Mouse (Mus musculus) lung, postnatal 0 days (tissue): ENCODE data around the gene Fuca2. TPM values are rescaled to one million over a fixed set of nuclear protein-coding genes. Genes with fewer than 3 reads are reported as not detected.
A peak's percentile ranks its signal among the peaks of the same experiment; 100 is the strongest.

Experiments
- ATAC-seq: fragments of 200-750 bp; cut with Nextera tagmentation; 2 replicates; pipeline ENCODE4 v1.8.0; 2017; ENCODE audit warnings: moderate library complexity
- DNase-seq: peaks from one replicate; pipeline ENCODE4 v3.0.0-alpha.2; 2016; ENCODE audit warnings: low spot score
- H3K27ac ChIP-seq: fragments of 300-500 bp; sonication (generic); 2 replicates; pipeline ENCODE4 v1.5.1; 2014; ENCODE audit warnings: antibody characterized with exemption, mild to moderate bottlenecking, low read length, mixed read lengths
- H3K27me3 ChIP-seq: fragments of 300-500 bp; sonication (generic); replicated peaks from 2 replicates; pipeline ENCODE4 v1.6.1; 2014; ENCODE audit warnings: low read length, mixed read lengths; ENCODE audit not compliant: insufficient read depth
- H3K36me3 ChIP-seq: fragments of 300-500 bp; sonication (generic); 2 replicates; pipeline ENCODE4 v1.6.1; 2014; ENCODE audit warnings: low read length, mixed read lengths; ENCODE audit not compliant: insufficient read depth
- H3K4me1 ChIP-seq: fragments of 300-500 bp; sonication (generic); 2 replicates; pipeline ENCODE4 v1.6.1; 2014; ENCODE audit warnings: antibody characterized with exemption, low read depth, low read length, mixed read lengths; ENCODE audit not compliant: insufficient read depth
- H3K4me2 ChIP-seq: fragments of 300-500 bp; sonication (generic); replicated peaks from 2 replicates; pipeline ENCODE4 v1.6.1; 2014; ENCODE audit warnings: low read depth, mild to moderate bottlenecking, low read length, moderate library complexity, mixed read lengths
- H3K4me3 ChIP-seq: fragments of 300-500 bp; sonication (generic); 2 replicates; pipeline ENCODE4 v1.5.1; 2014; ENCODE audit warnings: low read depth, low read length
- H3K9ac ChIP-seq: fragments of 300-500 bp; sonication (generic); replicated peaks from 2 replicates; pipeline ENCODE4 v1.6.1; 2014; ENCODE audit warnings: low read depth, mild to moderate bottlenecking
- H3K9me3 ChIP-seq: fragments of 300-500 bp; sonication (generic); 2 replicates; pipeline ENCODE4 v1.6.1; 2016; ENCODE audit warnings: low read length, mixed read lengths
- CTCF ChIP-seq: IDR thresholded peaks from 2 replicates; pipeline ENCODE4 v1.5.1; 2016; ENCODE audit warnings: antibody characterized with exemption, mild to moderate bottlenecking
- EP300 ChIP-seq: IDR thresholded peaks from 2 replicates; pipeline ENCODE4 v1.6.1; 2016; ENCODE audit warnings: antibody characterized with exemption, mild to moderate bottlenecking, control low read depth
- WGBS: fragments of 180-500 bp; shearing (Covaris S2); extraction: QIAGEN DNeasy Blood & Tissue Kit; methylation state at CpG from one replicate; pipeline ENCODE4 v1.1.7; 2014; 5-methylcytosine and 5-hydroxymethylcytosine counted together
- polyA plus RNA-seq: library from polyadenylated mRNA; unstranded; fragments of >200 nt; fragmentation: Nextera tagmentation; extraction: Ambion mirVana; gene quantifications from 2 replicates; pipeline ENCODE4 v1.2.1, GENCODE M21; 2015

The Fuca2 gene
- polyA plus RNA-seq, 1 experiment from 2014 or later: 95.6 TPM

- Histone ChIP-seq H3K36me3 (no peaks in the 10 kb centered on the region), H3K9me3 (no peaks in the 10 kb centered on the region), H3K4me3 (no peak overlapping the region), H3K27ac (no peak overlapping the region), H3K27me3 (0 out of 2 replicates have a peak, but pooled peaks cover 8% of the 10 kb centered on the region), H3K4me1 (no peaks in the 10 kb centered on the region), H3K4me2 (no peak overlapping the region), H3K9ac (no peak overlapping the region)
- ATAC-seq (no peak), DNase-seq (no peak)
- WGBS: 80% methylated on average over 3 of the region's 3 CpGs
- TF ChIP-seq EP300 (no peak), CTCF (no peak)
Measured at GRCm38 (mm10) chr10:13470236-13470635, 29.1 kb upstream of the Fuca2 start.

- peak overlapping the region; percentile 60 for H3K4me3 ChIP-seq
- DNase-seq (no peak), ATAC-seq (no peak)
- H3K4me1 ChIP-seq: no peaks in the 10 kb centered on the region
- H3K27me3 ChIP-seq: 0 out of 2 replicates have a peak, but pooled peaks cover 11% of the 10 kb centered on the region
- WGBS: 17% methylated on average over 15 of the region's 17 CpGs
- H3K27ac ChIP-seq: no peak overlapping the region
- TF ChIP-seq EP300: no peak
- no peak for TF ChIP-seq CTCF
- peak overlapping the region; percentile 100 for H3K4me2 ChIP-seq
- no peaks in the 10 kb centered on the region for H3K36me3 ChIP-seq
- H3K9me3 ChIP-seq: no peaks in the 10 kb centered on the region
- peak overlapping the region; percentile 32; the same call in 1 of the 2 replicates for H3K9ac ChIP-seq
Measured at GRCm38 (mm10) chr10:13473287-13473832, 26.0 kb upstream of the Fuca2 start.

DNA sequence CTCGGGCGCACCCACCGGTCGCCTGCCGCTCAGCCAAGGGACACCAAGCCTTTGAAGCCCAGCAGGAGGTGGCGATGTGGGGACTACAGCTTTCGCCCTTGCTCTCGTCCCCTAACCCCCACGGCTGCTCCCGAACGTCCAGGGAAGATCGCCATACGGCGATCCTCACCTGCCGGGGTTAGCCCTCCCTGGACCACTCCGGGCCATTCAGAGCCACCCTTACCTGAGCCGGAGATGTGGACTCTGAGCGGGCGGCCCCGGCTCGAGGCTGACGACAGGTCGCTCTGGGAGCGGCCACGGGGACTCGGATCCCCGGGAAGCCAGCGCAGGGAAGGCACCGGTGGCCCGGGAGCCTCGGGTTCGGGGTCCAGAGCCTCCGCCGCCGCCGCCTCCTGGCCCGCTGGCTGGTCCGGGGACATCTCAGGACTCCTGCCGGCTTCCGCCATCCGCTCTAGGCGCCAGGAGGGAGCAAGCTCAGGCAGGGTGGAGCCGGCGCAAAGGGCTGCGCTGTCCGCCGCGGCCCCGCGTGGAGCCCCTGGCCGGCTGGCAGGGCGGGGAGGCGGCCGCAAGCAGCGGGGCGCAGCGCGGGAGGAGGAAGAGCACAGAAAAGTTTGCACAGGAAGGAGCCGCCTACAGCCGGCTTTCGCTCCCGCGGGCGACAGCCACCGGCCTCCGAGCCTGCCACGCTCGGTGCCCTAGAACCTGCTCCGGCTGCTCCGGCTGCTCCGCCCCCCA is 25.3 kb upstream of the Fuca2 start, which contains the start of gene Phactr2:
Phactr2 (minus strand) TSS at position 580 of the 735 bp plus-strand sequence.
- H3K27ac ChIP-seq: no peak within 1 kb of the TSS
- no peak for TF ChIP-seq EP300
- no peak for TF ChIP-seq CTCF
- H3K9me3 ChIP-seq: no peaks in the 10 kb centered on the region
- ATAC-seq (peak; percentile 88), DNase-seq (peak; percentile 67)
- H3K4me2 ChIP-seq: peak within 1 kb of the TSS; percentile 100
- peak within 1 kb of the TSS; percentile 32 for H3K9ac ChIP-seq
- no peaks in the 10 kb centered on the region for H3K4me1 ChIP-seq
- WGBS: 3% methylated on average over 47 of the region's 71 CpGs
- H3K27me3 ChIP-seq: 0 out of 2 replicates have a peak, but pooled peaks cover 11% of the 10 kb centered on the region
- H3K36me3 ChIP-seq: no peaks in the 10 kb centered on the region
- peak within 1 kb of the TSS; percentile 60 for H3K4me3 ChIP-seq

GRCm38 (mm10) chr10:13474568-13474955 is 24.8 kb upstream of the Fuca2 start:
- WGBS: 5% methylated on average over 10 of the region's 10 CpGs
- Histone ChIP-seq H3K4me1 (no peaks in the 10 kb centered on the region), H3K4me2 (peak overlapping the region; percentile 100), H3K27me3 (0 out of 2 replicates have a peak, but pooled peaks cover 11% of the 10 kb centered on the region), H3K4me3 (peak overlapping the region; percentile 60), H3K36me3 (no peaks in the 10 kb centered on the region), H3K27ac (no peak overlapping the region), H3K9me3 (no peaks in the 10 kb centered on the region), H3K9ac (no peak overlapping the region; the same call in 1 of the 2 replicates)
- no peak for DNase-seq
- TF ChIP-seq CTCF (no peak), EP300 (no peak)
- peak; percentile 15; the same call in 1 of the 2 replicates for ATAC-seq

GRCm38 (mm10) chr10:13475121-13475520 is 24.2 kb upstream of the Fuca2 start:
- no peak for DNase-seq
- H3K36me3 ChIP-seq: no peaks in the 10 kb centered on the region
- no peak overlapping the region for H3K4me3 ChIP-seq

GRCm38 (mm10) chr10:13479341-13479740 is 20.0 kb upstream of the Fuca2 start:
- Histone ChIP-seq H3K4me1 (no peaks in the 10 kb centered on the region), H3K4me2 (no peak overlapping the region), H3K4me3 (no peak overlapping the region), H3K36me3 (no peaks in the 10 kb centered on the region), H3K27me3 (0 out of 2 replicates have a peak, but pooled peaks cover 3% of the 10 kb centered on the region), H3K9ac (no peak overlapping the region), H3K27ac (no peak overlapping the region), H3K9me3 (no peaks in the 10 kb centered on the region)
- TF ChIP-seq CTCF (no peak), EP300 (no peak)
- WGBS: 70% methylated on average over 6 of the region's 6 CpGs
- ATAC-seq: no peak
- no peak for DNase-seq

More at GRCm38 (mm10) chr10:13475121-13475520, 24.2 kb upstream of the Fuca2 start:
- Histone ChIP-seq H3K27me3 (0 out of 2 replicates have a peak, but pooled peaks cover 11% of the 10 kb centered on the region), H3K9ac (no peak overlapping the region), H3K4me1 (no peaks in the 10 kb centered on the region), H3K9me3 (no peaks in the 10 kb centered on the region), H3K4me2 (no peak overlapping the region), H3K27ac (no peak overlapping the region)
- TF ChIP-seq EP300 (no peak), CTCF (no peak)
- WGBS: 30% methylated on average over 7 of the region's 7 CpGs
- ATAC-seq: no peak
